Mouse (Mus musculus): ENCODE measurements around the gene Atp6v0c.

GRCm38 (mm10) chr17:24164566-24165259 is 4.8 kb downstream of the Atp6v0c start:
- TF ChIP-seq CTCF (IDR thresholded peaks at IDR 0.05; ENCODE audit: extremely low read depth, insufficient read depth, low read length) (no peak), POLR2A (IDR thresholded peaks at IDR 0.05; ENCODE audit: extremely low read depth, insufficient read depth, low read length) (no peak)

Data from cortical plate, adult 2 months (tissue).